Mouse (Mus musculus): ENCODE results near the gene Phf21a.

GRCm38 (mm10) chr2:92376300-92376699 lies 283.4 kb downstream of the Phf21a start:
- TF ChIP-seq CTCF (IDR thresholded peaks at IDR 0.05; ENCODE audit: low read depth), result no peak
- no peak for TF ChIP-seq EP300 (IDR thresholded peaks at IDR 0.05; ENCODE audit: low read depth)
